Mouse (Mus musculus): ENCODE measurements around the gene Thap8. TPM values are rescaled to one million over a fixed set of nuclear protein-coding genes. Genes with fewer than 3 reads are reported as not detected.
"Not testable (repeated sequence)": the region's sequence is repeated elsewhere in the genome, so short reads cannot be mapped to it uniquely, and the experiment has no call there.

The Thap8 gene
- not detected in 2 replicates for polyA plus RNA-seq (2012; ENCODE audit: insufficient read depth, low replicate concordance)

DNA sequence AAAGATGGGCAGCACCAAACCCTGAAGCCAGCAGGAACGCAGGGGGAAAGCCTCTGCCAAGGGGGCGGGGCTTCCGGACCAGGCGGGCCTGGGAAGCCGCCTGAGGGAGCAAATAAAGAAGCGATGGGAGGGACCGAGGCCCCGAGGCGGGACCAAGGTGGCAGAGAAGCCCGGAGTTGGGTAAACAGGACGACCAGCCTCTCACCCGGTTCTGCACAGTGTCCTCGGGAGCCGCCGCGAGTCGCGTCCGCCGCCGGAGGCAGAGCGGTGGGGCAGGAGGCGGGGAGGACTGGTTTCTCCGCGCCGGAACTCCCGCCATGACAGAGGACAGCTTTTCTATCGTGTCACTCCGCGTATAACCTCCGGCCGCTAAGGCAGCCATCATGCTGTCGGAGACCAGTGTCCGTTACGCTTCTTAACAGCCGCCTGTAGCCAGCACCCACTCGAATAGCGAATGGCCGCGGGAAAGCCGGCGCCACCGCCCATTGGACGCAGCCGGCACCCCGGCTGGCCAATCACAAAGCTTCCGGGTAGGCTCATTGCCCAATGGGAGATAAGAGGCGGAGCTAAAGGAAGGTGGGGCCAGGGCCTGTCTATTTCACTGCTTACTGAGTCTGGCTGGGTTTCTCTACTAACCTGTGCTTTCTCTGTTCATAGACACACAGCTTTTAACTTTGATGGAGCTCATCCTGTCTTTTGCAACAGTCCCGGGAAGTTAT, at the start of gene Thap8, which contains the start of gene Wdr62:
Gene Thap8, plus strand, starts transcription at position 144 of the 719 bp plus-strand sequence.
Gene Wdr62, minus strand, starts transcription at position 469 of the 719 bp plus-strand sequence.
- Histone ChIP-seq H3K36me3 (replicated peaks; ENCODE audit: low read length) (peaks cover 10% of the 10 kb centered on the region), H3K27me3 (replicated peaks) (no peaks in the 10 kb centered on the region), H3K4me1 (peaks cover 24% of the 10 kb centered on the region), H3K9me3 (no peaks in the 10 kb centered on the region), H3K4me3 (replicated peaks) (peak within 1 kb of the TSS; percentile 98)
- TF ChIP-seq GATA1 (IDR thresholded peaks at IDR 0.05; ENCODE audit: borderline replicate concordance, low read length) = no peak
- peak; percentile 38; the same call in 1 of the 2 replicates for TF ChIP-seq FLI1 (IDR thresholded peaks at IDR 0.05; ENCODE audit: low read length)

DNA sequence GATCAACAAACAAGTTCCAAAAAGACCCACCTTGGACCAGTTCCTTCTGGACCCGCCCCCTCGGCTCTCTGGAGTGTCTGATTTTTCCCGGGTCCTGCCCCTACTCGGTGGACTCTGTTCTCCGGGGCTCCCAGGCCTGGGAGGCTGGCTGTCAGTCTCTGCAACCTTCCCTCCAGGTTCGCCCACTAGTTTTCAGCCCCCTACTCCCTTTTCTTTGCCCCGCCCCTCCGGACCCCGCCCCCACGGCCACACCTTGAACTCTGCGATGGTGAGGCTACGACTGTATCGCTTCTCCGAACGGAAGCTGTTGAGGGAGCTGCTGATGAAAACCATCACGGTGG, 48.6 kb upstream of the Thap8 start:
- TF ChIP-seq GATA1 (IDR thresholded peaks at IDR 0.05; ENCODE audit: borderline replicate concordance, low read length) (no peak), FLI1 (IDR thresholded peaks at IDR 0.05; ENCODE audit: low read length) (no peak)
- H3K4me3 ChIP-seq (replicated peaks) = peak overlapping the region; percentile 100
- peaks cover 64% of the 10 kb centered on the region for H3K36me3 ChIP-seq (replicated peaks; ENCODE audit: low read length)
- H3K9me3 ChIP-seq = no peaks in the 10 kb centered on the region
- no peaks in the 10 kb centered on the region for H3K27me3 ChIP-seq (replicated peaks)
- H3K4me1 ChIP-seq = peaks cover 31% of the 10 kb centered on the region

DNA sequence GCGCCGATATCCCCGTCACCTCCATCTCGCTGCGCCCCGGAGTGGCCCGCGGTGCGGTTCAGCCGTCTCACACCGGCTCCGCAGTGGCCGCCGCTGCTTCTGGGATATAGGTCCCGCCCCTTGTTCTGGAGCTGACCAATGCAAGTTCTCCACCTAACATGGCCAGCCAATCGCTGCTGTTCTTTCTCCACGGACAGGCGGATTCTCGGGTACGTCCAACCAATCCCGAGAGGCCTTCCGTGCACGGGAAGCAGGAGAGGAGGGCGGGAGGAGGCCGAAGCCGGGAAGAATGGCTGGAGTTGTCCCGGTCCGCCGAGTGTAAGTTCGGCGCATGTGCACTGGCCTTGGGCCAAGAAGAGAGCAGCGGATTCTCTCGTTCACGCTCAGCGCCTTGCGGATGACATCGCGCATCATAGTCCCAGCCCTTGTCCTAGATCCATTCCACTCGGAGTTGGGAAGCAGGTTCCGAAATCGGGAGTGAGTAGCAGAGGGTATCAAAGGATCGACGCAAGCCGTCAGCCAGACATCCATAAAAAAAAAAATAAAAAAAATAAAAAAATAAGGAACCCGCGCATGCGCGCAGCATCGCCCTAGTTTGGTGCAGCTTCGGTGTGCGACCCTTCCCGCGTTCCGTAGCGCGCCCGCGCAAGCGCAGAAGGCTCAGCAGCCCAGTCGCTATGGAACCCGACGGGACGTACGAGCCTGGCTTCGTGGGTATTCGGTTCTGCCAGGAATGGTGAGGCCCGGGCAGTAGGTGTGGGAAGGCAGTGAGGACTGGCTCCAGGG, 48.0 kb upstream of the Thap8 start, which contains the start of the genes Polr2i and Tbcb:
Gene Polr2i, plus strand, starts transcription at position 280 of the 786 bp plus-strand sequence.
Gene Tbcb, minus strand, starts transcription at position 604 of the 786 bp plus-strand sequence.
- peaks cover 31% of the 10 kb centered on the region for H3K4me1 ChIP-seq
- 0 out of 2 replicates have a peak, but pooled peaks cover 2% of the 10 kb centered on the region for H3K9me3 ChIP-seq
- TF ChIP-seq FLI1 (IDR thresholded peaks at IDR 0.05; ENCODE audit: low read length) = no peak
- TF ChIP-seq GATA1 (IDR thresholded peaks at IDR 0.05; ENCODE audit: borderline replicate concordance, low read length) = no peak

GRCm38 (mm10) chr7:30232631-30233148, 47.2 kb upstream of the Thap8 start:
- Histone ChIP-seq H3K9me3 (peaks cover 6% of the 10 kb centered on the region; the same call in 1 of the 2 replicates), H3K4me3 (replicated peaks) (peak overlapping the region; percentile 100), H3K36me3 (replicated peaks; ENCODE audit: low read length) (peaks cover 50% of the 10 kb centered on the region), H3K27me3 (replicated peaks) (no peaks in the 10 kb centered on the region), H3K4me1 (peaks cover 32% of the 10 kb centered on the region)
- TF ChIP-seq FLI1 (IDR thresholded peaks at IDR 0.05; ENCODE audit: low read length) (no peak), GATA1 (IDR thresholded peaks at IDR 0.05; ENCODE audit: borderline replicate concordance, low read length) (no peak)

More for the DNA sequence above, 48.0 kb upstream of the Thap8 start, which contains the start of the genes Polr2i and Tbcb:
- Histone ChIP-seq H3K27me3 (replicated peaks) (no peaks in the 10 kb centered on the region), H3K36me3 (replicated peaks; ENCODE audit: low read length) (peaks cover 58% of the 10 kb centered on the region), H3K4me3 (replicated peaks) (peak within 1 kb of the TSS; percentile 100)

DNA sequence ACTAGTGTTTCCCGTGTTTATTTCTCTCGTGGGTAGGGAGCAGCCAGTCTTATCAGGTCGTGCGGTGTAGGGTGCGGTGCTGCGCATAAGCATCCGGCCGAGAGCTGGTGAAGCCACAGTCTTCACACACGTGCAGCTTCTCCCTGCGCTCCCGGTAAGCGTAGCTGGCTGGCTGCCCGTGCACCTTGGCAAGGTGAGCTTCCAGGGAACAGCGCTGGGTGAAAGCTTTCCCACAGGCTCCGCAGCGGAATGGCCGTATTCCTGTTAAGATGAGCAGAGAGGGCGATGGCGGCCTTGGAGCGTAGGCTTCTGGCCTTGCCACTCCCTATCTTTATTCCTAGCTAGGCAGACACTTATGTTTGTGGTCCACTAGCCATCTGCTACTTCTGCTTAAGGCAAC, 46.5 kb upstream of the Thap8 start:
- peak overlapping the region; percentile 62 for H3K4me3 ChIP-seq (replicated peaks)
- H3K36me3 ChIP-seq (replicated peaks; ENCODE audit: low read length) = peaks cover 43% of the 10 kb centered on the region
- peaks cover 6% of the 10 kb centered on the region; the same call in 1 of the 2 replicates for H3K9me3 ChIP-seq
- H3K27me3 ChIP-seq (replicated peaks) = no peaks in the 10 kb centered on the region
- no peak for TF ChIP-seq GATA1 (IDR thresholded peaks at IDR 0.05; ENCODE audit: borderline replicate concordance, low read length)
- no peak for TF ChIP-seq FLI1 (IDR thresholded peaks at IDR 0.05; ENCODE audit: low read length)
- H3K4me1 ChIP-seq = peaks cover 38% of the 10 kb centered on the region

DNA sequence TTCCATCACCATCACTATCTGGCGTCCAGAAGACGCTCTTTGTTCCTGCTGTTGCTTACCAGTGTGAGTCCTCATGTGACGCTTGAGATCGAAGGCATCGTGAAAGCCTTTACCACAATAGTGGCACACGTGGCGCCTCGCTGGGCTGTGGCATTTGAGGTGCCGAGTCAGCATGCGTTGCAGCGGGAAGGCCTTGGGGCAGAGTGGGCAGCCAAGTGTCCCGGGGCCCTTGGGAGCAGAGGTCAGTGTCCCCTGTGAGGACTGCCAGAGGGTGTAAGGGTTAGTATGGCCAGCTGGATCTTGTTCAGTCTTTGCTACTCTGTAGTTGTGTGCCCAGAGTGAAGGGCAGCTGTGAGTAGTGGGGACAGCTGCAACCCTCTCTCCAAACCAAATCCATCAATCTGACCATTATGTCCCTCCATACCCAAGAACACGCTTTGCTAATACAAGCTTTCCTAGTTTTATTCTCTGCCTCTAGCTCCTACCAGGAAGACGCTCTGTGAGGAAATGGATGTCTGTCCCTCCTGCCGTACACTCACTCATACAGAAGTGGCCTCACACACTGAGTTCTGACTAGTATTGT, 45.5 kb upstream of the Thap8 start:
- no peaks in the 10 kb centered on the region for H3K27me3 ChIP-seq (replicated peaks)
- H3K9me3 ChIP-seq = peaks cover 6% of the 10 kb centered on the region; the same call in 1 of the 2 replicates
- peaks cover 38% of the 10 kb centered on the region for H3K36me3 ChIP-seq (replicated peaks; ENCODE audit: low read length)
- H3K4me1 ChIP-seq = peaks cover 42% of the 10 kb centered on the region
- H3K4me3 ChIP-seq (replicated peaks) = no peak overlapping the region
- no peak for TF ChIP-seq FLI1 (IDR thresholded peaks at IDR 0.05; ENCODE audit: low read length)

GRCm38 (mm10) chr7:30235091-30235490, 44.8 kb upstream of the Thap8 start:
- TF ChIP-seq FLI1 (IDR thresholded peaks at IDR 0.05; ENCODE audit: low read length) (no peak), GATA1 (IDR thresholded peaks at IDR 0.05; ENCODE audit: borderline replicate concordance, low read length) (no peak)
- peaks cover 6% of the 10 kb centered on the region; the same call in 1 of the 2 replicates for H3K9me3 ChIP-seq
- peaks cover 38% of the 10 kb centered on the region for H3K36me3 ChIP-seq (replicated peaks; ENCODE audit: low read length)
- H3K4me1 ChIP-seq = peaks cover 42% of the 10 kb centered on the region
- H3K4me3 ChIP-seq (replicated peaks) = peak overlapping the region; percentile 1
- no peaks in the 10 kb centered on the region for H3K27me3 ChIP-seq (replicated peaks)

GRCm38 (mm10) chr7:30235625-30236024, 44.3 kb upstream of the Thap8 start, which contains the start of gene Ovol3:
TSS of gene Ovol3 (minus strand) at chr7:30235725.
- H3K4me1 ChIP-seq = peaks cover 39% of the 10 kb centered on the region
- TF ChIP-seq FLI1 (IDR thresholded peaks at IDR 0.05; ENCODE audit: low read length) = no peak
- TF ChIP-seq GATA1 (IDR thresholded peaks at IDR 0.05; ENCODE audit: borderline replicate concordance, low read length) = no peak
- H3K27me3 ChIP-seq (replicated peaks) = no peaks in the 10 kb centered on the region
- peak within 1 kb of the TSS; percentile 1 for H3K4me3 ChIP-seq (replicated peaks)
- H3K36me3 ChIP-seq (replicated peaks; ENCODE audit: low read length) = peaks cover 41% of the 10 kb centered on the region
- peaks cover 6% of the 10 kb centered on the region; the same call in 1 of the 2 replicates for H3K9me3 ChIP-seq

DNA sequence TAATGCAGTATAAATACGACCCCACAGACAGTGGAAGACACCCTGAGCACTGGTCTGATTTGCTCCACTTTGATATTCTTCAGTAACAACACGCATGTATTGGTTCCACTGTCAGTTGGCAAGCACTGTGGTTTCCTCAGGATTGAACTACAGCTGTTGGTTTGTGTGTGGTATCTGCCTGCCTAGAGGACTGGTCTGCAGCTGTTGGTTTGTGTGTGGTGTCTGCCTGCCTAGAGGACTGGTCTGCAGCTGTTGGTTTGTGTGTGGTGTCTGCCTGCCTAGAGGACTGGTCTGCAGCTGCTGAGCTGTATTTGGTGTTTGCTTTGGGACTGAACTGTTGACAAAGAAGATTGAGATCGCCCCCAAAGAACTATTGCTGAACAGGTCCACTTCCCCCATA, 42.5 kb upstream of the Thap8 start:
- Histone ChIP-seq H3K4me1 (peaks cover 39% of the 10 kb centered on the region), H3K36me3 (replicated peaks; ENCODE audit: low read length) (peaks cover 58% of the 10 kb centered on the region)
- H3K9me3 ChIP-seq; H3K27me3 ChIP-seq (replicated peaks); H3K4me3 ChIP-seq (replicated peaks): not testable (repeated sequence)
